Mouse (Mus musculus) lung, postnatal 36 days (tissue): Measurements from ENCODE around the gene Rinl.

Source experiments
- DNase-seq: peaks from one replicate; pipeline ENCODE4 v3.0.0; 2022; ENCODE audit warnings: mixed read lengths

Gene Rinl

DNA sequence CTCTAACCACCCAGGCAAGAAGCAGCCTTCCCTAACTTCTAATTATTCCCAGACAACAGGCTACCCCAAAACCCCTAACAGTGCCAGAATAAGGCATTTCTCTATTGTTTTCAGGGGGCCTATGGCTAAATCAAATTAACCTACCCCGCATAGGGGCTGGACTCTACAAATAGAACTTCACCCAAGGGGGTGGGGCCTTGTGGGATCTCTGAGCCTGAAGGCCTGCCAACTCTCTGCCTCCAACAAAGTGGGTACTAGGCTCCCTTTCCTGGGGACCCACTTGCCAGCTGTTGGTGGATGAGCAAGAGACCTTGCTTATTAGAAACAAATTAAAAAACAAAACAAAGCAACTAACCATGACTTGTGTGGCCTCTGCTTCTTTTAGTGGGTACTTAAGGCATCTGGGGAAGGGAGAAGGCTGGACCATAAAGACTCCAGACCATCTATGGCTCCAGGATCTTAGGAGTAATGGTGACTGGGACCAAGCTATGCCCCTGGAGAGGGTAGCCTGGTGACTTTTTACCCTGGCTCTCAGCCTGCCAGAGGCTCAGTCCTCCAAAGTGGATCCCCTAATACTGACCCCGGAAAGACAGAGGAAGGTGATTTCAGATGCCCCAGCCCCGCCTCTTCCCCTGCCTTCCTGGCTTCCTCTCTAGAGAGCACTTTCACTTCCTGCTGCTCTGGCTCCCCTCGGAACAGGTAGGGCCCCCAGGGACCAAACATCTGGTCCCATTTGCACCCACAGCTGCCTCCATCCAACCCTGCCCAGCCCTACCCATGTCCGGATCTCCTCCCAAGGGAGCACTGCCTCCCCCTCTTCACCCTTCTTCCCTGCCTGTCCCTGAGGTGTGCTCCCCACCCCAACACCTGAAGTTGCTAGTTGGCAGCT lies at the start of gene Rinl:
TSS of gene Rinl (plus strand) at position 663 of the 889 bp plus-strand sequence.
- DNase-seq: peak; percentile 68

GRCm38 (mm10) chr7:28739829-28740228 lies 48.9 kb upstream of the Rinl start:
- DNase-seq: no peak

DNA sequence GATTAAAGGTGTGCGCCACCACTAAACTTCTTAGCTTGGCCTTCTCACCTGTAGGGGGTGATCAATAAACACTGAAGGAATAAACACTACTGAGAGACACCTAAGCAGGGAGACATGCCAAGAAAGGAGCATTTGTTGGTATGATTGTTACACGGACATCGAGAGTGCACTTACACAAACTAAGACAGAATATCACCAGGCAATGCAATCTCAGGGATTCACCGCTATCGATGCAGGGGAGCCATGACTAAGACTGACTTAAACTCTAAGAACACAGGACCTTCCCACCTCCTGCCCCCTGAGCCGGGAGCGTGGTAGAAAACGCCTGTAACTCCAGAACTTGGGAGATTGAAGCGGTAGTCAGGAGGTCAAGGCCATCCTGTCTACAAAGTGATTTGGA lies 47.8 kb upstream of the Rinl start:
- DNase-seq: no peak

DNA sequence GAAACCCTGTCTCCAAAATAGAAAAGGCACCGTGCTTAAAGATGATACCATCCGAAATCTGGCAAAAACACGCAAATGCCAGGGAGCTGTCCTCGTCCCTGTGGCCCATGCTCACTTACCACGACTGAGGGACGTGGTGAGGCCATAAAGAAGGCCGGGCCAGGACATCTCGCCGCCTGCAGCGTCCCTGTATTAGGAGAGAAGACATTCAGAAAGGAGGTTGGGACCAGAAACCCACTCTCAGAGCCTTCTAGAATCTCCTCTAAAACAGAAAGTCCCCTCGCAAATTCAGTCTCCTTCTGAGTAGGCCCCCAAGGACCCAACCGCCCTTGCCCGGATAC lies 47.4 kb upstream of the Rinl start:
- DNase-seq: no peak

GRCm38 (mm10) chr7:28741709-28742438 lies 46.9 kb upstream of the Rinl start, which contains the start of the genes Mrps12 and Sars2:
Mrps12 (minus strand) TSS chr7:28741820.
Sars2 (plus strand) TSS chr7:28741992.
- peak; percentile 99 for DNase-seq

- no peak for DNase-seq
These were observed 38.8 kb upstream of the Rinl start for GRCm38 (mm10) chr7:28749935-28750334.

GRCm38 (mm10) chr7:28756079-28756478 lies 32.7 kb upstream of the Rinl start, which contains the start of gene Ccer2:
Ccer2 (plus strand) TSS chr7:28756174.
- no peak for DNase-seq

GRCm38 (mm10) chr7:28758623-28759022 lies 30.1 kb upstream of the Rinl start:
- DNase-seq: no peak

GRCm38 (mm10) chr7:28761907-28762306 lies 26.9 kb upstream of the Rinl start:
- DNase-seq: no peak

DNA sequence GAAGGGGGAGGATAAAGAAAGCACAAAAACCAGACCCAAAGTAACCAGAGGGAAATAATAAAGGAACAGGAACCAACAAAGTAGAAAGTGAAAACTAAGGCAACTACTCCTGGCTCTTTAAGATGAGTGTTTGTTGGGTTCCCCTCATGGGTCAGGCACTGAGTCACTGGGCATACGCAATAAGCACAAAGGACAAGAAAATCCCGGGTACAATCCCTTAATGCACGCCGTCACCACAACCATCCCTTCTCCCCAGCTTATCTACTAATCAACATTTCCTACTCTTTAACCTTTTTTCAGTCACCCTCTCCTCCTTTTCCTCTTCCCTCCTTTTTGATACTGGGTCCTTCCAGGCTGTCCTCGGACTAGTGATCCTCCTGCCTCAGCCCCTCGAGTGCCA lies 23.6 kb upstream of the Rinl start:
- peak; percentile 14 for DNase-seq

DNA sequence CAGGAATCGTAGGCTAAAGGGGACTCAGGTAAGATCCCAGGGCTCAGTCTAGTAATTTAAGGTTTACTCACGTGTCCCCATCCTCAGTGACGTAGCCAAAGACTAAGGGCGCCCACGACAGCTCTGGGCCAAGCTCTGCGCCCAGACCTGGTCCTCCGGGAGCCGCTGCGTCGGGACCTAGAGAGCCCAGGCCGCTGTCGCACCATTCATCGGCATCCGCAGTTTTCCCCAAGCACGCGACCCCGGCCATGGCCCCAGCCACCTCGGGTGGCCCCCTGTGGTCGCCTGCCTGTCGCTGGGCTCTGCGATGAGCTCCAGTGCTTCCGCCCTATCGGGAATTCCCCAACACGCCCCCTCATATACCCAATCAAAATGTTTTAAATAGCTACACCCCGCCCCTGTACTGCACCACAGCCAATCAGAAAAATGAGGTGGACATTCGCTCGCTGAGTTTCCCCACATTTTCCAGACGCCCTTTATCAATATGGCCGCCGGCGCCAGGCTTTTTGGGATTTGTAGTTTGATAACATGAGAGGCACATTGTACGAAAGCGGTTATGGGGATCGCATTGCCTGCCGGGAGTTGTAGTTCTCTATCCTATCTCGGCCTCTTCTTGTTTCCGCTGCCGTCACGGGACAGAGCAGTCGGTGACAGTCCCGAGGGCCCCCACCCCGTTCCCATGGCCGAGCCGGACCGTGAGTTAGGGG lies 22.4 kb upstream of the Rinl start, which contains the start of gene Sirt2:
TSS of gene Sirt2 (plus strand) at position 563 of the 707 bp plus-strand sequence.
- DNase-seq: peak; percentile 100

DNA sequence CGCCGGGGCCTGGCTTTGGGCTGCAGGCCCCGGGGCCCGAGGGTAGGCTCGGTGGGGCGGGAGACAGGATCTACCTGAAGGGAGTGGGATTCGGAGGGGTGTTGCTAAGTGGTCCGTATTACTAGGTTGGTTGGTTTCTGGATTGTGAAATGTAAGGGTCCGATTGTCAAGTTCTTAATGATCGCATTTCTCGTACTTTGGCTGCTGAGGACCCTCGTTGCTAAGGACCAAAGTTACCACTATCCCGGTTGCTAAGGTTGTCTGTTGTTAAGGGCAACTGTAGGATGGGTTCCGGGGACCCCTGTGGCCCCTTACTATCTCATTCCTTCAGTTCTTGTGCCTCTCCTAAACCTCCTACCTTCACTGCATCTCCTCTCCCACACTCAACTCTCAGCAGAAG lies 21.9 kb upstream of the Rinl start:
- no peak for DNase-seq

DNA sequence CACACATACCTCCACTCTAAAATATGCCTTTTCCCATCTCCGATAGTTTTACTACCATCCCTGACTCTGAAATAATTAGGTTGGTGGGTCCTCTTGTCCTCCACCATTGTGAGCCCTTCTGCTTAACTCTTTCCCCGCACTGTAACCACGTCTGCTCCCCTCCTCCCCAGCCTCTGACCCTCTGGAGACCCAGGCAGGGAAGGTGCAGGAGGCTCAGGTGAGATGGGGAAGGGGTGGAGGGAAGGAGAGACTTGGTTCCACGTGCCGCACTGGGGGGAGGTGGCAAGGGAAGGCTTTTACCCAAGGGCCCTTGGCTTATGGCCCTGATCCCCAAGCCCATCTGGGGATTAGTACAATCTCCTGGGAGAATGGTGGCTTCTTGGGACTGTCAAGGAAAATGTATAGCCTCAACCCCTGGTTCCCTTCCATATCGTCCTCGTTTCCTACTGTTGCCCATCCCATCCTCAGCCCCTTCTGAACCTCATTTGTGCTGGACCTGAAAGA lies 21.3 kb upstream of the Rinl start, which contains the start of gene Nfkbib:
TSS of gene Nfkbib (minus strand) at position 51 of the 504 bp plus-strand sequence.
- DNase-seq: no peak

- no peak for DNase-seq
These were observed 19.3 kb upstream of the Rinl start for GRCm38 (mm10) chr7:28769414-28769958.

- DNase-seq: no peak
These were observed 18.5 kb upstream of the Rinl start for GRCm38 (mm10) chr7:28770309-28770708.

GRCm38 (mm10) chr7:28771867-28772266 lies 16.9 kb upstream of the Rinl start:
- DNase-seq: no peak

DNA sequence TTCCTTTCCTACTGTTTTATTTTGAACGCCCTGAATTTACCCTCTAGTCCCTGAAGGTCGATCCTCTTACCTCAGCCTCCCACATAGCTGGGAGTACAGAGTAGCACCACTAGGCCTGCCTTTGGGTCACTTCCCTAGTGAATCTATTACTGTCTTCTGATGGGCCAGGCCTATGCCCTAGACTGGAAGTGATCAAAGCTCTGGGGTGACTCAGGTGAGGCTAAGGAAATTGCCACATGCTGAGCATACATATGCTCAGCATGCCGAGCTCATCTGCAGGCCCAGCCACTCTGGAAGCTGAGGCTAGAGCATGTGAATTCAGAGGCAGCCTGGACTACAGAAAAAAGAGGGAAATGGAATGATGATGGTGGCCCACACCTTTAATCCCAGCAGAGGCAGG lies 15.6 kb upstream of the Rinl start:
- no peak for DNase-seq

DNA sequence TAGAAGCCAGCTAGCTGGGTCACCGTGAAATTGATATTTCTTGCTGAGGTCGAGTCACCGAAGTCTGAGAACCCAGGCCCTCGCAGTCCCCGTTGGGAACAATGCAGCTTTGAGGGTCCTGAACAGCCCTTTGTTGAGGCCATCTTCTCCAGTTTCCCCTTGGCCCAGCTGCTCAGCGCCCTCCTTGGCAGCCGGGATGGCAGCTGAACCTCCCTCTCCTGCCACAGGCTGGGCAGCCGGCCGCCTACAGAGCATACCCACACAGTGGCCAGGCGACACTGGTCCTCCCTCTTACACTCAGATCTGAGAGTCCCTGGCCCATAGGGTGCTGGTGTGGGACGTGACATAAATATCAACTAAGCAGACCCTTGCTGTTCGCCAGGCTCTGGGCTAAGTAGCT lies 14.6 kb upstream of the Rinl start:
- no peak for DNase-seq

- no peak for DNase-seq
These were observed 13.6 kb upstream of the Rinl start for GRCm38 (mm10) chr7:28775129-28775528.

GRCm38 (mm10) chr7:28778825-28779224 lies 9.9 kb upstream of the Rinl start:
- DNase-seq: no peak

- peak; percentile 95 for DNase-seq
These were observed 8.6 kb upstream of the Rinl start for GRCm38 (mm10) chr7:28780067-28780658.

DNA sequence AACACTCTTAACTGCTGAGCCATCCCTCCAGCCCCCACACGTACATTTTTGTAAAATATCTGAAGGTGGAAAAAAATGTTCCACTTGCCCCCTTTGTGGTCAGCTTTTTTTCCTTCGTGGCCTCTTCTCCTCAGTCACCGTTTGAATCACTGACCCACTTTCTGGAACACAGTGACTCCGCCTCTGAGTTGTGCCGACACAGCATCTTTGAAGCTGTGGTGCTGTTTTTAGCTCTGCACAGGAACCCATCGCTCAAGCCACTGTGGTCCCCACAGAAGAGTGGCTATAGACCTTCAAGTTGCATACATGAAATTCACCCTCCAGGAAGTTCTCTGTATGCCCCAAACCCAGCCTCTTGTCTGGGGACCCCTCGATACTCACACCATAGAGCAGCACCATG lies 7.9 kb upstream of the Rinl start:
- DNase-seq: peak; percentile 28
